Mouse (Mus musculus) CD4-positive, CD25-positive, alpha-beta regulatory T cell, adult 2 months (primary cell): ENCODE measurements at regions not wholly inside any gene's neighbourhood (a gene's known extent, or its start where the extent isn't known, plus 50 kb on each side); places are given as distances from the start of the nearest gene placed in this dataset.

Experiments
- DNase-seq: peaks from one replicate; pipeline ENCODE4 v3.0.0-alpha.2; 2012; ENCODE audit warnings: low read depth, low spot score

DNA sequence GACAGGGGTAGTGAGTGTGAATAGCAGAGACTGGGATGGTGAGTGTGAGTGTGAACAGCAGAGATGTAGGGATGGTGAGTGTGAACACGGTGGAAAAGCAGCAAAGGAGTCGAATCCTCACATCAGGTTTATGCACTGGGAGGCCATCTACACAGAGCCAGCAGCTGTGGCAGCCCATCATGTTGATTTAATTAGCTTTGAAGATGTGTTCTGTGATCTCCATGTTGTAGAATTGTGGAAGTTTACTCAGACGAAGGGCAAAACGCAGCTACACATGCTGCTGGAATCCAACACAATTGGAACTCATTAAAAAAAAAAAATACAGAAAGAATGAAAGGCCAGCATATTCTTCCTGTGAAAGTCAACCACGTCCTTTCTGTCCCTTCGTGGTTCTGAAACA is 80.2 kb upstream of the Lrig3 start:
- DNase-seq, result no peak

DNA sequence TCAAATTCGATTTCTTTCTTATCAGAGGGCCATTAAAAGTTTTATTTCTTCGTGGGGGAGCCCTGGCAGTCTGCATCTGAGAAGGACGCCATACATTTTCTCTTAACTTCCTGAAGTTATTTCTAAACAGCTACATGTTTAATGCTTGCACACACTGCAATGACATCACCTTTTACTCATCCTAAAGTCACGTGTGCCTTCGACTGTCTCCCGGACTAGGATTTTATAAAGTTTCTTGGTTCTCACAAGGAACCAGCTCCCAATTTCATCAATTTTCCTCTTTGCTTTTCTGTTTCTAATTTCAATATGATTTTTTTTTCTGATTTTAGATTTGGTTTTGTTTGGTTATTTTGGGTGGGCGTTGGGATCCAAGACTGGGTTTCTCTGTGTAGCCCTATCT is 73.8 kb upstream of the Lrig3 start:
- no peak for DNase-seq

DNA sequence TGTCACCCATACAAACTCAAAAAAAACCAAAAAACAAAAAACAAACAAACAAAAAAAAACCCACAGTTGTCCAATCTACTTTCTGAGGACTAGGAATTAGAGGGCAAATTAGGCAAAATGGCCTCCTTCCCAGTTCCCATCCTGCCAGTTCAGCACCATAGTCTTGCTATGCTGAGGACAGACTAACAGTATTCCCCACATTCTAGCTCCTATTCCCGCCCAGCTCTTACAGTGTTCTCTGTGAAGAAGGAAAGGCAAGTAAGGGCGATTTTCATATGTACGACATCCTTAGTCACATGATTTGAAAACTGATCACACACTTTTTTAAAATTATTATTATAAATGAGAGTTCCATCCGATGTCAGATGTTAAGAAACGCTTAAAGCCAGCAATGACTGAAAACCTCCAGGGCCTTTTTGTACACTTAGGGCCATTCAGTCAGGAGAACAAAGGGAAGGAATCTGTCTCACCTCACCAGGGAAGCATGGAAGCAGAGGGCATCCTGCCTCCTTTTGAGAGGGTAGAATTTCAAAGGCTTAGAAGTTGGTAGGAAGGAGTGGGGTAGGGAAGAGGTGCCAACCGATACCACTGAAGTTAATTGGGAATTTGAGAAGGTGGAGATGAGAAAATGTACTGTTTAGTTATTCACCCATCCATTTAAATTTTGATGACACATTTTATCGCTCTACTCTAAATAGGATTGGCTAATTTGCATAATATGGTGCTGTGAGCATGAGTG is 70.1 kb upstream of the Lrig3 start:
- DNase-seq, result no peak

DNA sequence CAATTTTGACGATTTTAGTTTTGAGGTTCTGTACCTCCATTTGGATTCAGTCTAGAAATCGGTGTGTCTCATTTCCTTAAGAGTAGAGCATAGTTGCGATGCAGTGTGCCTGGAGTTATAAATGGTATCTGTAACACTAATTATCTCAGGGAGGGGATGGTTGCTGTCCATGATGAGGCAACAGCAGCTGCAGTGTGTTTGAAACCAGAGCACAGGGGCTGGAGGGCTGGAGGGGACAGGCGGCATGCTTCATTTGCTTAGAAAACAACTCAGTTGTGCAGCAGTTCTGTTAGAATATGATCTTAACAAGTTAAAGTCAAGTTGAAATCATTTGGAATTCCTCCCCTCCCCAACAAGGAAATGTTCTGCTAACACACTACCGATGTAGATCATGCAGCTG is 69.3 kb upstream of the Lrig3 start:
- no peak for DNase-seq

- DNase-seq, result no peak
Measured at GRCm38 (mm10) chr10:125899504-125899903, 66.5 kb upstream of the Lrig3 start.

GRCm38 (mm10) chr10:125900562-125900961 is 65.4 kb upstream of the Lrig3 start:
- no peak for DNase-seq

GRCm38 (mm10) chr10:125902668-125903067 is 63.3 kb upstream of the Lrig3 start:
- no peak for DNase-seq

DNA sequence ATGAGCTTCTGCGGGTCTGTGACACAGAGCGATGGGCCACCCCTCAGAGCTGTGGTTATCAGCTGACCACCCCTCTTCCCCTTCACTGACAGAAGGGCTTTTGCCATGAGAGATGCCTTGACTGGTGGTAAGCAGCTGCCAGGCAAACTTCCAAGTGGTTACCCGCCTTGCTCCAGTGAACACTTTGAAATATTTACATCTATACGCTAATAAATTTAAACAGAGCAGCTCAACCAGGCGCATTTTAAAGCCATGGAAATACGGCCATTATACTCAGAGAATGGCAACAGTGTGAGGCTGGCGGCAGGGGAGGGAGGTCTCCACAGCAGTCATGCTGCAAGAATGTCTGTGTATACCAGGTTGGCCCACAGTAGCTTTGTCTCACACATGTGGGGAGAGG is 53.8 kb upstream of the Lrig3 start:
- no peak for DNase-seq
